Mouse (Mus musculus): ENCODE results near the gene Zic4.

DNA sequence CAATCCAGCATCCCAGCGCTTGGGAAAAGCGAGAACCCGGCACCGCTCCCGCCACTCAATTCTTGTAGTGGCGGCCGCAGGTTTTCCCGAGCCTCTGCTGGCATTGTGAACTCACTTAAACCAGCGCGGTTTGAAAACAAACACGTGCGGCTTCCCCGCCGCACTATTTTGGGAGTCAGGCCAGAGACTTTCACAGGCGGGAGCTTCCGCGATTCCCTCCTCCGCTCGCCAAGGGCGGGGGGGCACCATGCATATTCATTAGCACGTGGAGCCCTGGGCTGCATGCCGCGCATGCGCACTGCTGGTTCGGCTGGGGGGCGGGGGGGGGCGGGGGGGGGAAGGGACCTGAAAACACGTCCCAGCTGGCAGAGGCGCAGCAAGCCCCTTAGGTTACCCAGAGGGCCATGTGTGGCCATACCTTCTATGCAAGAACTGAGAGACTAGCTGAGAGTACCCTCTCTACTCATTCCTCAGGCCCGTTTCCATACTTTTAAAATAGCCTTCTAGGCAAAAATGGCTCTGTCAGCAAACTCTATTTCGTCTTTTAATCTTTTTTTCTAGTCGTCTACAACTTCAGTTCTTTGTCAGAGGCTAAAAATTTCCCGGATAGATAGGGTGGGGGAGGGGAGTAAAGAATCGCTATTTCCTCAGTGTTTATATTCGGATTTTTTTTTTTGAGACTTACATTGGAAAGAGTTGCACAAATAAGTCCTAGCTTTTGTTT, 6.4 kb upstream of the Zic4 start:
- TF ChIP-seq POLR2A (IDR thresholded peaks at IDR 0.05; ENCODE audit: extremely low read depth, insufficient read depth, low read length) (no peak), CTCF (IDR thresholded peaks at IDR 0.05; ENCODE audit: extremely low read depth, insufficient read depth, low read length) (no peak)

Data from cortical plate, adult 2 months (tissue).